23 mouse cellular contexts compared by ENCODE assay signal in the genomic region with DNA sequence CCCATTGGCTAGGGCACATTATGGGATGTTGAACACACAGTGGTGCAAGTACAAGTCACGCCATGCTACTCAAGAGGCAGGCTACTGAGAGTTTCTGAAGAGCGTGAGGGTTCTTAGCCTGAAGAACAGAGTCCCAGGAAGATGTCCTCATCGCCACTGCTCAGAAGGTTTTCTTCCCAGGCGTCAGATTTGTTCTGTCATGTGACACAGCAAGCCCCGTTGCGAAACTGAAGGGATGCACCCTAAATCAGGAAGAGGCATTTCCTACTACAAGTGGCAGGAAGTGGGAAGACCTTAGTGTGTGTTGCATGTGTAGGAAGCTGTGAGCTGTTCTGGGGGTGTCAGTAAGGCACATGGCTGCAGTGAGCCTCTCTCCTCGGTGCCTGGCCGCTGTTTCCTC. TPM values are rescaled to one million over a fixed set of nuclear protein-coding genes. Genes with fewer than 3 reads are reported as not detected.
DNase-seq lines count a peak whose midpoint lies in the region; ATAC-seq and TF ChIP-seq lines count a peak whose summit lies in the region.
"Had no signal": no experiment of that assay in that cellular context is flagged by ENCODE, and none has a peak within 500 bp of the region (broad histone marks: within the 10 kb centered on the region; RNA-seq: fewer than 3 reads in every experiment).

No protein-coding gene starts in this region.

- no peaks in the 10 kb centered on the region for H3K36me3 ChIP-seq in heart, adult 2 months (ENCODE audit: control insufficient read depth, insufficient read depth, low read length)
- peaks cover 38% of the 10 kb centered on the region for H3K36me3 ChIP-seq in midbrain, embryonic 11.5 days (ENCODE audit: control insufficient read depth, insufficient read depth, low read length)
- H3K36me3 ChIP-seq in midbrain, embryonic 13.5 days, result peaks cover 91% of the 10 kb centered on the region

- H3K27me3 ChIP-seq in heart, adult 2 months (ENCODE audit: control insufficient read depth, insufficient read depth, low read length), result no peaks in the 10 kb centered on the region
- H3K27me3 ChIP-seq in midbrain, embryonic 11.5 days (ENCODE audit: control insufficient read depth, insufficient read depth, low read length), result no peaks in the 10 kb centered on the region
- H3K27me3 ChIP-seq in midbrain, embryonic 13.5 days, result no peaks in the 10 kb centered on the region
- H3K27me3 ChIP-seq: embryonic facial prominence, embryonic 12.5 days; limb, embryonic 13.5 days; megakaryocyte, embryonic 14.5 days; Patski had no signal

- 68% methylated on average over 8 of the region's 8 CpGs for WGBS in heart, adult 2 months
- 91% methylated on average over 8 of the region's 8 CpGs for WGBS in midbrain, embryonic 11.5 days
- 94% methylated on average over 8 of the region's 8 CpGs for WGBS in midbrain, embryonic 13.5 days

- no peak overlapping the region for H3K9ac ChIP-seq in heart, adult 2 months (ENCODE audit: low read depth, low read length)
- no peak overlapping the region for H3K9ac ChIP-seq in midbrain, embryonic 11.5 days (ENCODE audit: low read length)
- H3K9ac ChIP-seq in midbrain, embryonic 13.5 days (replicated peaks), result no peak overlapping the region
- H3K9ac ChIP-seq: embryonic facial prominence, embryonic 12.5 days; limb, embryonic 13.5 days had no signal

- H3K9me3 ChIP-seq in midbrain, embryonic 11.5 days (ENCODE audit: control insufficient read depth, low read length), result no peaks in the 10 kb centered on the region
- no peaks in the 10 kb centered on the region for H3K9me3 ChIP-seq in midbrain, embryonic 13.5 days
- H3K9me3 ChIP-seq: embryonic facial prominence, embryonic 12.5 days; limb, embryonic 13.5 days; megakaryocyte, embryonic 14.5 days had no signal

- H3K4me2 ChIP-seq in midbrain, embryonic 11.5 days, result no peak overlapping the region
- H3K4me2 ChIP-seq in midbrain, embryonic 13.5 days (replicated peaks), result no peak overlapping the region
- H3K4me2 ChIP-seq: embryonic facial prominence, embryonic 12.5 days; limb, embryonic 13.5 days had no signal

- TF ChIP-seq POLR2A in heart, adult 2 months (IDR thresholded peaks at IDR 0.05; ENCODE audit: insufficient read depth, low read depth, low read length), result no peak

- intact Hi-C loops in heart, adult 2 months (cut with DNase I), result no loop called here

- no peaks in the 10 kb centered on the region for H3K79me2 ChIP-seq in heart, adult 2 months (replicated peaks; ENCODE audit: control insufficient read depth, insufficient read depth, low read length)

- 0 out of 2 replicates have a peak, but pooled peaks have one; percentile 27 for TF ChIP-seq EP300 in heart, adult 2 months (IDR thresholded peaks at IDR 0.05; ENCODE audit: insufficient read depth, low read depth, low read length)

- no peak for TF ChIP-seq CTCF in heart, adult 2 months (IDR thresholded peaks at IDR 0.05)

- DNase-seq in heart, adult 2 months, result peak in 1 of 2 experiments; percentile 24
- DNase-seq in heart, postnatal 4 days, result no peak
- peak; percentile 68 for DNase-seq in midbrain, embryonic 11.5 days (ENCODE audit: low spot score, missing footprints)
- peak; percentile 23 for DNase-seq in lung, postnatal 10 days
- no peak for DNase-seq in thymus, postnatal 14 days
- no peak for DNase-seq in spleen, adult 18-20 months
- no peak for DNase-seq in neural tube, embryonic 10.5 days (ENCODE audit: extremely low spot score, low spot score)
- DNase-seq: B cell, adult 2 months; cerebellum, adult 11-12 months; gastrocnemius, postnatal 36 days; kidney, adult 8-10 months; retina, postnatal 1 day; thymus, postnatal 25 days had no signal

- H3K4me1 ChIP-seq in heart, adult 2 months (ENCODE audit: control insufficient read depth, insufficient read depth, low read length), result no peaks in the 10 kb centered on the region
- no peaks in the 10 kb centered on the region for H3K4me1 ChIP-seq in midbrain, embryonic 11.5 days (ENCODE audit: control insufficient read depth, insufficient read depth, low read length)
- no peaks in the 10 kb centered on the region for H3K4me1 ChIP-seq in midbrain, embryonic 13.5 days (replicated peaks)
- H3K4me1 ChIP-seq: embryonic facial prominence, embryonic 12.5 days had no signal

- ATAC-seq in midbrain, embryonic 11.5 days (ENCODE audit: low FRiP score), result no peak
- ATAC-seq in midbrain, embryonic 13.5 days, result no peak
- ATAC-seq: hindbrain, postnatal 0 days; Patski had no signal

- H3K27ac ChIP-seq in heart, adult 2 months, result no peak overlapping the region
- H3K27ac ChIP-seq in midbrain, embryonic 11.5 days (ENCODE audit: low read depth, low read length), result no peak overlapping the region
- H3K27ac ChIP-seq in midbrain, embryonic 13.5 days, result no peak overlapping the region
- H3K27ac ChIP-seq: embryonic facial prominence, embryonic 12.5 days; hindbrain, postnatal 0 days; limb, embryonic 13.5 days; stomach, postnatal 0 days had no signal

- H3K4me3 ChIP-seq in heart, adult 2 months, result no peak overlapping the region
- H3K4me3 ChIP-seq in midbrain, embryonic 11.5 days (ENCODE audit: low read depth, low read length), result no peak overlapping the region
- no peak overlapping the region for H3K4me3 ChIP-seq in midbrain, embryonic 13.5 days (replicated peaks)
- H3K4me3 ChIP-seq: embryonic facial prominence, embryonic 12.5 days; limb, embryonic 13.5 days; megakaryocyte, embryonic 14.5 days had no signal

RNA-seq across cellular contexts. Expression of gene Arg1, which starts 16.1 kb away (rescaled TPM):
- not detected for total RNA-seq in heart, adult 2 months (2021)
- 0.06 and 0.32 TPM in 2 replicates for polyA plus RNA-seq in heart, adult 2 months (2012; rRNA removed)
- total RNA-seq in heart, postnatal 4 days (2021), result under 1 TPM in 1 of 2 experiments, not detected in 1; 0.45 TPM
- 1.9 and 2.0 TPM in 2 replicates for polyA plus RNA-seq in midbrain, embryonic 11.5 days (2014; fragmentation: Nextera tagmentation; extraction: Ambion mirVana)
- 0.81 and 1.4 TPM in 2 replicates for polyA plus RNA-seq in midbrain, embryonic 13.5 days (2015; fragmentation: Nextera tagmentation; extraction: Ambion mirVana)
- total RNA-seq: gastrocnemius, postnatal 36 days; heart, postnatal 10 days; layer of hippocampus, adult 18-20 months; monocyte, adult 5-6 weeks had no signal

RNA-seq across cellular contexts. Expression of gene Med23, which starts 41.4 kb away (rescaled TPM):
- 10 to 100 TPM; 13.5 to 14.4 TPM for total RNA-seq in heart, adult 2 months (2021)
- 10.6 and 15.4 TPM in 2 replicates for polyA plus RNA-seq in heart, adult 2 months (2012; rRNA removed)
- total RNA-seq in heart, postnatal 4 days (2021), result 10 to 100 TPM; 23.2 to 23.8 TPM
- polyA plus RNA-seq in midbrain, embryonic 11.5 days (2014; fragmentation: Nextera tagmentation; extraction: Ambion mirVana), result 31.2 TPM in 2 replicates
- polyA plus RNA-seq in midbrain, embryonic 13.5 days (2015; fragmentation: Nextera tagmentation; extraction: Ambion mirVana), result 30.5 and 32.8 TPM in 2 replicates

Comparison
In these comparisons a context has a peak if more than half of its experiments do, and no peak if none do; other contexts are left out.
1. DNase-seq: peak in midbrain, embryonic 11.5 days (single experiment) and lung, postnatal 10 days (single experiment); none in heart, postnatal 4 days (single experiment), thymus, postnatal 14 days (single experiment), spleen, adult 18-20 months (0 of 2) and neural tube, embryonic 10.5 days (single experiment).